Mouse (Mus musculus): ENCODE measurements around the gene Myf5. TPM values are rescaled to one million over a fixed set of nuclear protein-coding genes. Genes with fewer than 3 reads are reported as not detected.

The Myf5 gene
- 0.60 TPM in 1 of 2 replicates, not detected in the other for polyA plus RNA-seq (2012; rRNA removed; ENCODE audit: low replicate concordance)

DNA sequence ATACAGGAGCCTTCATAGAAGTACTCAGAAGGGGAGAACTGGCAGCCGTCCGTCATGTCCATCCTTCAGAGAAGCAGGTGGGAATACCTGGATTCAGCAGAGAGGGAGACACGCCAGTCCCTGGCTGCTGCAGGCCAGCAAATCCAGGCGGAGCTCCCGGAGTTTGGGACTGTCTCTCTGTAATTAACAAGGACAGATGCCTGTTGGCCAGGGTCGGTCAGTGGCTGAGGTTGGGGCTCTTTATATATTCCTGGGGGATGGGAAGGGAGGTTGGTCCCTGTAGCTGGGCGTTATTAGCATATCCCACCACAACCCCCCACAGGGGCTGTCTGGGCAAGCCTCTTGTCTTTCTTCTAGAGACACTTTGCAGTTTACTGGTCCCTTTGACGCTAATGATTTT is at the start of gene Myf5:
Myf5 (minus strand) TSS at position 265 of the 400 bp plus-strand sequence.

DNA sequence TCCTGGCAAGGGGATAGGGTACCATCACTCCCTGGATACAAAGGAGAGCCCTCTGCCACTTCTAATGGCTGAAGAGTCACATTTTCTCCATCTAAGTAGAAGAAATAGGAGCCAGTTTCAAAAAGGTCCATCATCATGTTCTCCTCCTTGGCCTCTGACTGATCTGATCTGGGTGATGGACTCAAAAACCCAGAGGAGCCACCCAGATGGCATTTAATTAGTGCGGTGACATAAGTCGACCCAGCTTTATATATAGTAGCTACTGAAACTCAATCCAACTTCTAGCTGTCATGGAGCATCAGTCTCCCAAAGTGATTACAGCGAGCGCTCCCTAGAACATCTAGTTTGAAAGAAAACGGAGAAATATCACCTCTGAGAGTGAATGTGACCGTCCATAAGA is 8.6 kb upstream of the Myf5 start, which contains the start of gene Myf6:
Myf6 (minus strand) TSS at position 170 of the 400 bp plus-strand sequence.

Other genes with a start within 250 kb of the Myf5 start
- 0.17 and 0.40 TPM in 2 replicates for gene Lin7a, start 214.4 kb downstream of the Myf5 start, polyA plus RNA-seq (2012; rRNA removed; ENCODE audit: low replicate concordance)
- 8.9 TPM in 1 of 2 replicates, not detected in the other for gene Myf6, start 8.6 kb upstream of the Myf5 start, polyA plus RNA-seq (2012; rRNA removed; ENCODE audit: low replicate concordance)
- not detected in 2 replicates for gene Ptprq, start 233.9 kb upstream of the Myf5 start, polyA plus RNA-seq (2012; rRNA removed; ENCODE audit: low replicate concordance)